Mouse (Mus musculus) bone marrow macrophage, adult 2 months (primary cell): Measurements from ENCODE around the gene Rab3il1.

Source experiments
- CTCF ChIP-seq: IDR thresholded peaks from 2 replicates; pipeline ENCODE4 v1.5.1; 2012; ENCODE audit warnings: low read depth, mild to moderate bottlenecking, low read length, moderate library complexity
- POLR2A ChIP-seq: IDR thresholded peaks from 2 replicates; pipeline ENCODE4 v1.6.1; 2012; ENCODE audit warnings: mild to moderate bottlenecking, low read depth, low read length, borderline replicate concordance

DNA sequence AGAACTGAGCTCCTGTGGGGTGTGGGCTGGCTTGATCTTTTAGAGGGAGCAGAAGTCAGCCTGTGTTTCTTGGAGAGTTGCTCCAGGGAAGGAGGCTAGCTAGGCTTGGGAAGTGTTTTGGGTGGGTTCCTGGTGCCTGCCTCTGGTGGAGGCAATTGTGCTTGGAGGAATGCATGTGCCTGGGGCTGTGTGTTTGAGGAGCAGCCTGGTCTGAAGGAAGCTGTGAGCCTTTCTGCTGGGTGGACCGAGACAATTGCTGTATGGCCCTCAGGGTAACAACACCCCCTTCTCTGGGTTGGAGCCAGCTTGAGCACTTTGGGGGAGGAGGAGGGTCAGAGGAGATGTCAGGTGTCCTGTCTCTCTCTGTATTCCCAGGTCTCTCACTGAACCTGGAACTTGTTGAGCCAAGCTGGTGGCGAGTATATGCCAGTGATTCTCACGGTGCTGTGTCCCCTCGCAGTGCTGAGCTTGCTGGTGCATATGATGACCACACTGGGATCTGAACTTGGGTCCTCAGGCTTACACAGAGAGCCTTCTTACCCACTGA is 17.8 kb downstream of the Rab3il1 start:
- no peak for TF ChIP-seq CTCF
- TF ChIP-seq POLR2A: no peak
